Mouse (Mus musculus): Measurements from ENCODE around the gene Nup133. TPM values are rescaled to one million over a fixed set of nuclear protein-coding genes. Genes with fewer than 3 reads are reported as not detected.
A peak's percentile ranks its signal among the peaks of the same experiment; 100 is the strongest.

Gene Nup133
- polyA plus RNA-seq, 2 experiments = 27.0 to 32.2 TPM

GRCm38 (mm10) chr8:123925671-123926070, 23.4 kb downstream of the Nup133 start:
- H3K4me2 ChIP-seq (replicated peaks; ENCODE audit: low read depth, low read length, severe bottlenecking) = no peak overlapping the region
- H3K4me1 ChIP-seq (ENCODE audit: control insufficient read depth, insufficient read depth, low read length) = no peaks in the 10 kb centered on the region
- no peak overlapping the region for H3K4me3 ChIP-seq (replicated peaks; ENCODE audit: low read length)
- H3K27me3 ChIP-seq (ENCODE audit: control insufficient read depth, insufficient read depth, low read length) = no peaks in the 10 kb centered on the region
- no peaks in the 10 kb centered on the region for H3K9me3 ChIP-seq (ENCODE audit: control insufficient read depth, low read length)
- no peak for ATAC-seq (ENCODE audit: low FRiP score, low read depth)
- WGBS = 93% methylated on average over 3 of the region's 3 CpGs
- H3K9ac ChIP-seq (ENCODE audit: low read depth, low read length, severe bottlenecking) = no peak overlapping the region
- H3K36me3 ChIP-seq (ENCODE audit: control insufficient read depth, insufficient read depth, low read length) = peaks cover 84% of the 10 kb centered on the region
- no peak overlapping the region for H3K27ac ChIP-seq (replicated peaks; ENCODE audit: low read depth, low read length)
- DNase-seq (ENCODE audit: low spot score) = no peak
- no peak for TF ChIP-seq POLR2A (IDR thresholded peaks at IDR 0.05; ENCODE audit: borderline replicate concordance, extremely low read depth, insufficient read depth, insufficient read length)

GRCm38 (mm10) chr8:123924719-123925118, 24.3 kb downstream of the Nup133 start:
- ATAC-seq (ENCODE audit: low FRiP score, low read depth) = peak; percentile 76
- Histone ChIP-seq H3K27me3 (ENCODE audit: control insufficient read depth, insufficient read depth, low read length) (no peaks in the 10 kb centered on the region), H3K36me3 (ENCODE audit: control insufficient read depth, insufficient read depth, low read length) (peaks cover 83% of the 10 kb centered on the region), H3K4me3 (replicated peaks; ENCODE audit: low read length) (no peak overlapping the region), H3K9me3 (ENCODE audit: control insufficient read depth, low read length) (no peaks in the 10 kb centered on the region), H3K4me2 (replicated peaks; ENCODE audit: low read depth, low read length, severe bottlenecking) (no peak overlapping the region), H3K27ac (replicated peaks; ENCODE audit: low read depth, low read length) (no peak overlapping the region), H3K4me1 (ENCODE audit: control insufficient read depth, insufficient read depth, low read length) (no peaks in the 10 kb centered on the region), H3K9ac (ENCODE audit: low read depth, low read length, severe bottlenecking) (no peak overlapping the region)
- TF ChIP-seq POLR2A (IDR thresholded peaks at IDR 0.05; ENCODE audit: borderline replicate concordance, extremely low read depth, insufficient read depth, insufficient read length) = no peak
- DNase-seq (ENCODE audit: low spot score) = peak; percentile 83
- WGBS = 20% methylated on average over 2 of the region's 2 CpGs

GRCm38 (mm10) chr8:123914635-123915034, 34.4 kb downstream of the Nup133 start:
- Histone ChIP-seq H3K4me1 (ENCODE audit: control insufficient read depth, insufficient read depth, low read length) (no peaks in the 10 kb centered on the region), H3K36me3 (ENCODE audit: control insufficient read depth, insufficient read depth, low read length) (peaks cover 92% of the 10 kb centered on the region), H3K9ac (ENCODE audit: low read depth, low read length, severe bottlenecking) (no peak overlapping the region), H3K27ac (replicated peaks; ENCODE audit: low read depth, low read length) (no peak overlapping the region), H3K4me2 (replicated peaks; ENCODE audit: low read depth, low read length, severe bottlenecking) (no peak overlapping the region), H3K4me3 (replicated peaks; ENCODE audit: low read length) (no peak overlapping the region), H3K27me3 (ENCODE audit: control insufficient read depth, insufficient read depth, low read length) (no peaks in the 10 kb centered on the region), H3K9me3 (ENCODE audit: control insufficient read depth, low read length) (no peaks in the 10 kb centered on the region)
- TF ChIP-seq POLR2A (IDR thresholded peaks at IDR 0.05; ENCODE audit: borderline replicate concordance, extremely low read depth, insufficient read depth, insufficient read length) = no peak
- ATAC-seq (ENCODE audit: low FRiP score, low read depth) (no peak), DNase-seq (ENCODE audit: low spot score) (no peak)
- WGBS = 96% methylated on average over 3 of the region's 3 CpGs

GRCm38 (mm10) chr8:123912265-123912664, 36.8 kb downstream of the Nup133 start:
- Histone ChIP-seq H3K4me3 (replicated peaks; ENCODE audit: low read length) (no peak overlapping the region), H3K9me3 (ENCODE audit: control insufficient read depth, low read length) (no peaks in the 10 kb centered on the region), H3K9ac (ENCODE audit: low read depth, low read length, severe bottlenecking) (no peak overlapping the region), H3K4me1 (ENCODE audit: control insufficient read depth, insufficient read depth, low read length) (no peaks in the 10 kb centered on the region), H3K27ac (replicated peaks; ENCODE audit: low read depth, low read length) (no peak overlapping the region), H3K4me2 (replicated peaks; ENCODE audit: low read depth, low read length, severe bottlenecking) (no peak overlapping the region), H3K36me3 (ENCODE audit: control insufficient read depth, insufficient read depth, low read length) (peaks cover 90% of the 10 kb centered on the region), H3K27me3 (ENCODE audit: control insufficient read depth, insufficient read depth, low read length) (no peaks in the 10 kb centered on the region)
- 73% methylated on average over 4 of the region's 4 CpGs for WGBS
- TF ChIP-seq POLR2A (IDR thresholded peaks at IDR 0.05; ENCODE audit: borderline replicate concordance, extremely low read depth, insufficient read depth, insufficient read length) = no peak
- ATAC-seq (ENCODE audit: low FRiP score, low read depth) (no peak), DNase-seq (ENCODE audit: low spot score) (no peak)

- ATAC-seq (ENCODE audit: low FRiP score, low read depth) (no peak), DNase-seq (ENCODE audit: low spot score) (no peak)
- H3K27me3 ChIP-seq (ENCODE audit: control insufficient read depth, insufficient read depth, low read length) = no peaks in the 10 kb centered on the region
- no peak for TF ChIP-seq POLR2A (IDR thresholded peaks at IDR 0.05; ENCODE audit: borderline replicate concordance, extremely low read depth, insufficient read depth, insufficient read length)
- no peak overlapping the region for H3K9ac ChIP-seq (ENCODE audit: low read depth, low read length, severe bottlenecking)
- H3K4me1 ChIP-seq (ENCODE audit: control insufficient read depth, insufficient read depth, low read length) = no peaks in the 10 kb centered on the region
- no peaks in the 10 kb centered on the region for H3K9me3 ChIP-seq (ENCODE audit: control insufficient read depth, low read length)
- 98% methylated on average over 6 of the region's 6 CpGs for WGBS
- no peak overlapping the region for H3K4me2 ChIP-seq (replicated peaks; ENCODE audit: low read depth, low read length, severe bottlenecking)
- no peak overlapping the region for H3K4me3 ChIP-seq (replicated peaks; ENCODE audit: low read length)
- H3K36me3 ChIP-seq (ENCODE audit: control insufficient read depth, insufficient read depth, low read length) = peaks cover 88% of the 10 kb centered on the region
- H3K27ac ChIP-seq (replicated peaks; ENCODE audit: low read depth, low read length) = no peak overlapping the region
Measured at GRCm38 (mm10) chr8:123907604-123908003, 41.5 kb downstream of the Nup133 start.

GRCm38 (mm10) chr8:123902653-123903052, 46.4 kb downstream of the Nup133 start:
- Histone ChIP-seq H3K9me3 (ENCODE audit: control insufficient read depth, low read length) (no peaks in the 10 kb centered on the region), H3K27ac (replicated peaks; ENCODE audit: low read depth, low read length) (no peak overlapping the region), H3K36me3 (ENCODE audit: control insufficient read depth, insufficient read depth, low read length) (peaks cover 75% of the 10 kb centered on the region), H3K4me2 (replicated peaks; ENCODE audit: low read depth, low read length, severe bottlenecking) (no peak overlapping the region), H3K4me3 (replicated peaks; ENCODE audit: low read length) (no peak overlapping the region), H3K9ac (ENCODE audit: low read depth, low read length, severe bottlenecking) (no peak overlapping the region), H3K4me1 (ENCODE audit: control insufficient read depth, insufficient read depth, low read length) (no peaks in the 10 kb centered on the region), H3K27me3 (ENCODE audit: control insufficient read depth, insufficient read depth, low read length) (no peaks in the 10 kb centered on the region)
- 84% methylated on average over 7 of the region's 7 CpGs for WGBS
- ATAC-seq (ENCODE audit: low FRiP score, low read depth) (no peak), DNase-seq (ENCODE audit: low spot score) (no peak)
- TF ChIP-seq POLR2A (IDR thresholded peaks at IDR 0.05; ENCODE audit: borderline replicate concordance, extremely low read depth, insufficient read depth, insufficient read length) = no peak
